In the genomic region with DNA sequence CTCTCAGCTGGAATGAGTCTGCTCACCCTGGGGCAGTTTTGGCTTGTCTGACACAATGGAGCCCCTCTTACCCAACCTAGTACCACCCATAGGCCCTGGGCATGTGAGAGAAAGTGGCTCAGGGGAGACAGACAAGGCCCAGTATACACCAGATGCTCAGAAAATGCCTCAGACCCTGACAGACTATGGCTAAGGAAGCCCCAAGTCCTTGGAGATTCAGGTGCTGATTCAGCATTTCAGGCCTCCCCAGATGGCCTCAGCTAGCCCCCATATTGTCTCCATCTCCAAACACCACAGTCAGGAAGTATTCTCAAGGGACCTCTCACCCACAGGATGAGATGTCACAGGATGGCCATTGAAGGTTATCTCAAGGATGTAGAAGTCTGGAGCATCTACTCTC, we compare ENCODE assay signal across 20 mouse cellular contexts. TPM values are rescaled to one million over a fixed set of nuclear protein-coding genes. Genes with fewer than 3 reads are reported as not detected.
DNase-seq lines count a peak whose midpoint lies in the region; ATAC-seq and TF ChIP-seq lines count a peak whose summit lies in the region.
"Had no signal": no experiment of that assay in that cellular context is flagged by ENCODE, and none has a peak within 500 bp of the region (broad histone marks: within the 10 kb centered on the region; RNA-seq: fewer than 3 reads in every experiment).

No protein-coding gene starts in this region.

- H3K27ac ChIP-seq in layer of hippocampus, adult 2 months: peak overlapping the region; percentile 91
- H3K27ac ChIP-seq in MEL (ENCODE audit: control insufficient read depth, low read depth, low read length): no peak overlapping the region
- peak overlapping the region; percentile 61 for H3K27ac ChIP-seq in hindbrain, embryonic 14.5 days
- H3K27ac ChIP-seq in midbrain, embryonic 16.5 days (ENCODE audit: low read length): peak overlapping the region; percentile 84; the same call in 1 of the 2 replicates
- H3K27ac ChIP-seq in heart, adult 2 months: no peak overlapping the region
- H3K27ac ChIP-seq: embryonic facial prominence, embryonic 13.5 days; heart, embryonic 13.5 days had no signal

- TF ChIP-seq CTCF in layer of hippocampus, adult 2 months (conservative IDR thresholded peaks at IDR 0.05): no peak
- no peak for TF ChIP-seq CTCF in MEL (IDR thresholded peaks at IDR 0.05 in 2 of 3, conservative IDR thresholded peaks at IDR 0.05 in 1 of 3; ENCODE audit: control insufficient read depth in 1 of 3, insufficient read depth in 1 of 3, low read depth in 2 of 3, low read length in 3 of 3, poor library complexity in 1 of 3, severe bottlenecking in 1 of 3)
- no peak for TF ChIP-seq CTCF in heart, adult 2 months (IDR thresholded peaks at IDR 0.05)

- H3K4me2 ChIP-seq in hindbrain, embryonic 14.5 days (replicated peaks): no peak overlapping the region
- H3K4me2 ChIP-seq in midbrain, embryonic 16.5 days (ENCODE audit: low read length): no peak overlapping the region
- H3K4me2 ChIP-seq: embryonic facial prominence, embryonic 13.5 days; heart, embryonic 13.5 days had no signal

- no peak overlapping the region for H3K9ac ChIP-seq in MEL (ENCODE audit: control insufficient read depth, low read depth, low read length, poor library complexity, severe bottlenecking)
- H3K9ac ChIP-seq in hindbrain, embryonic 14.5 days: no peak overlapping the region
- no peak overlapping the region for H3K9ac ChIP-seq in midbrain, embryonic 16.5 days (ENCODE audit: low read depth, low read length)
- H3K9ac ChIP-seq in heart, adult 2 months (ENCODE audit: low read depth, low read length): no peak overlapping the region
- H3K9ac ChIP-seq: embryonic facial prominence, embryonic 13.5 days; heart, embryonic 13.5 days had no signal

- no peaks in the 10 kb centered on the region for H3K79me2 ChIP-seq in MEL (ENCODE audit: control insufficient read depth, insufficient read depth, low read length, poor library complexity)
- no peaks in the 10 kb centered on the region for H3K79me2 ChIP-seq in heart, adult 2 months (replicated peaks; ENCODE audit: control insufficient read depth, insufficient read depth, low read length)

- no peak for TF ChIP-seq POLR2A in MEL (IDR thresholded peaks at IDR 0.05; ENCODE audit: control insufficient read depth in 1 of 2, insufficient read depth in 1 of 2, low read depth in 1 of 2, low read length in 2 of 2, poor library complexity in 1 of 2)
- no peak for TF ChIP-seq POLR2A in heart, adult 2 months (IDR thresholded peaks at IDR 0.05; ENCODE audit: insufficient read depth, low read depth, low read length)

- no peaks in the 10 kb centered on the region for H3K9me3 ChIP-seq in MEL (replicated peaks; ENCODE audit: insufficient read depth, low read length)
- no peaks in the 10 kb centered on the region for H3K9me3 ChIP-seq in hindbrain, embryonic 14.5 days (ENCODE audit: control insufficient read depth, low read length)
- no peaks in the 10 kb centered on the region for H3K9me3 ChIP-seq in midbrain, embryonic 16.5 days (replicated peaks; ENCODE audit: control insufficient read depth, low read length, poor library complexity, severe bottlenecking)
- H3K9me3 ChIP-seq: embryonic facial prominence, embryonic 13.5 days; heart, embryonic 13.5 days had no signal

- ATAC-seq in hindbrain, embryonic 14.5 days (ENCODE audit: low FRiP score): no peak
- no peak for ATAC-seq in midbrain, embryonic 16.5 days

- TF ChIP-seq RAD21 in MEL (IDR thresholded peaks at IDR 0.05; ENCODE audit: low read depth, low read length): no peak

- H3K4me1 ChIP-seq in MEL (ENCODE audit: control insufficient read depth in 1 of 2, insufficient read depth in 2 of 2, low read length in 2 of 2): no peaks in the 10 kb centered on the region
- peaks cover 45% of the 10 kb centered on the region for H3K4me1 ChIP-seq in hindbrain, embryonic 14.5 days (replicated peaks; ENCODE audit: control insufficient read depth, insufficient read depth, low read length)
- peaks cover 47% of the 10 kb centered on the region for H3K4me1 ChIP-seq in midbrain, embryonic 16.5 days (ENCODE audit: control insufficient read depth, insufficient read depth, low read length)
- H3K4me1 ChIP-seq in heart, adult 2 months (ENCODE audit: control insufficient read depth, insufficient read depth, low read length): no peaks in the 10 kb centered on the region
- H3K4me1 ChIP-seq: embryonic facial prominence, embryonic 13.5 days; heart, embryonic 13.5 days had no signal

- intact Hi-C loops in heart, postnatal 14 days (cut with DNase I): no loop called here
- intact Hi-C loops in heart, adult 2 months (cut with DNase I): no loop called here

- H3K4me3 ChIP-seq in layer of hippocampus, adult 2 months: no peak overlapping the region
- H3K4me3 ChIP-seq in MEL (ENCODE audit: control insufficient read depth in 1 of 2, insufficient read depth in 1 of 2, low read depth in 2 of 2, low read length in 2 of 2): no peak overlapping the region
- H3K4me3 ChIP-seq in hindbrain, embryonic 14.5 days (replicated peaks; ENCODE audit: low read length): no peak overlapping the region
- H3K4me3 ChIP-seq in midbrain, embryonic 16.5 days (ENCODE audit: low read depth, low read length): no peak overlapping the region
- H3K4me3 ChIP-seq in heart, adult 2 months: no peak overlapping the region
- H3K4me3 ChIP-seq: embryonic facial prominence, embryonic 13.5 days; heart, embryonic 13.5 days had no signal

- H3K36me3 ChIP-seq in MEL (ENCODE audit: control insufficient read depth in 1 of 2, insufficient read depth in 2 of 2, low read length in 2 of 2): no peaks in the 10 kb centered on the region
- H3K36me3 ChIP-seq in hindbrain, embryonic 14.5 days (replicated peaks; ENCODE audit: control insufficient read depth, insufficient read depth): no peaks in the 10 kb centered on the region
- H3K36me3 ChIP-seq in midbrain, embryonic 16.5 days (ENCODE audit: control insufficient read depth, insufficient read depth, low read length): no peaks in the 10 kb centered on the region
- no peaks in the 10 kb centered on the region for H3K36me3 ChIP-seq in heart, adult 2 months (ENCODE audit: control insufficient read depth, insufficient read depth, low read length)
- H3K36me3 ChIP-seq: embryonic facial prominence, embryonic 13.5 days; heart, embryonic 13.5 days had no signal

- peaks cover 0 to 5% of the 10 kb centered on the region in 2 experiments; a peak in 2 of 4 replicates for H3K27me3 ChIP-seq in MEL (ENCODE audit: control insufficient read depth in 1 of 2, insufficient read depth in 2 of 2, low read length in 2 of 2)
- H3K27me3 ChIP-seq in hindbrain, embryonic 14.5 days (ENCODE audit: control insufficient read depth, insufficient read depth, low read length): no peaks in the 10 kb centered on the region
- H3K27me3 ChIP-seq in midbrain, embryonic 16.5 days (ENCODE audit: control insufficient read depth, insufficient read depth, low read depth, low read length): no peaks in the 10 kb centered on the region
- peaks cover 2% of the 10 kb centered on the region; the same call in 1 of the 2 replicates for H3K27me3 ChIP-seq in heart, adult 2 months (ENCODE audit: control insufficient read depth, insufficient read depth, low read length)

- no peak for DNase-seq in layer of hippocampus, adult 2 months (ENCODE audit: low spot score in 2 of 2)
- DNase-seq in layer of hippocampus, adult 11-12 months (ENCODE audit: low spot score): no peak
- DNase-seq in MEL (ENCODE audit: low read depth, low spot score): no peak
- DNase-seq in hindbrain, embryonic 14.5 days (ENCODE audit: low spot score): no peak
- no peak for DNase-seq in heart, postnatal 14 days
- DNase-seq in heart, adult 2 months: no peak
- DNase-seq: adrenal gland, postnatal 14 days; cerebellum, adult 18-20 months; kidney, adult 18-20 months; kidney, postnatal 14 days; lung, postnatal 14 days; right cerebral cortex, postnatal 4 days; thymus, postnatal 36 days had no signal

- no peak for TF ChIP-seq EP300 in MEL (IDR thresholded peaks at IDR 0.05; ENCODE audit: low read depth in 1 of 2, low read length in 2 of 2)
- no peak for TF ChIP-seq EP300 in heart, adult 2 months (IDR thresholded peaks at IDR 0.05; ENCODE audit: insufficient read depth, low read depth, low read length)

TF ChIP-seq in MEL, 35 proteins besides CTCF, POLR2A, EP300 and RAD21:
- TF ChIP-seq E2F4 (IDR thresholded peaks at IDR 0.05; ENCODE audit: borderline replicate concordance, low read depth, low read length): no peak
- no peak for TF ChIP-seq USF2 (IDR thresholded peaks at IDR 0.05; ENCODE audit: borderline replicate concordance in 1 of 2, insufficient read depth in 1 of 2, low read depth in 1 of 2, low read length in 2 of 2)
- no peak for TF ChIP-seq CHD1 (IDR thresholded peaks at IDR 0.05; ENCODE audit: low read depth, low read length)
- no peak for TF ChIP-seq CHD2 (IDR thresholded peaks at IDR 0.05; ENCODE audit: low read length)
- TF ChIP-seq MAFK (IDR thresholded peaks at IDR 0.05; ENCODE audit: borderline replicate concordance, low read depth, low read length): 0 out of 2 replicates have a peak, but pooled peaks have one; percentile 21
- no peak for TF ChIP-seq ZC3H11A (IDR thresholded peaks at IDR 0.05; ENCODE audit: low read depth, low read length)

RNA-seq across cellular contexts. Expression of gene Kcnq2, which starts 12.5 kb away (rescaled TPM):
- 100 to 1,000 TPM; 327 to 335 TPM for total RNA-seq in layer of hippocampus, adult 2 months (2021)
- 0.13 and 0.19 TPM in 2 replicates for total RNA-seq in MEL (2012; rRNA removed)
- polyA plus RNA-seq in MEL (2012; ENCODE audit: insufficient read depth in 1 of 2, insufficient read length in 2 of 2, low read depth in 1 of 2, low replicate concordance in 2 of 2, missing spikeins in 1 of 2): under 1 TPM in 1 of 2 experiments, not detected in 1; 0.57 TPM
- polyA plus RNA-seq in hindbrain, embryonic 14.5 days (2014; fragmentation: Nextera tagmentation; extraction: Ambion mirVana): 54.2 and 55.9 TPM in 2 replicates
- polyA plus RNA-seq in midbrain, embryonic 16.5 days (2015; fragmentation: Nextera tagmentation; extraction: Ambion mirVana): 50.2 and 50.8 TPM in 2 replicates
- total RNA-seq in heart, postnatal 14 days (2021): under 1 TPM in 1 of 2 experiments, not detected in 1; 0.22 TPM
- under 1 TPM in 1 of 2 experiments, not detected in 1; 0.05 TPM for total RNA-seq in heart, adult 2 months (2021)
- polyA plus RNA-seq in heart, adult 2 months (2012; rRNA removed): 0.23 TPM in 2 replicates
- total RNA-seq: gastrocnemius, postnatal 4 days; hematopoietic stem cell, adult 5-6 weeks; megakaryocyte-erythroid progenitor cell, adult 5-6 weeks had no signal

RNA-seq across cellular contexts. Expression of gene Eef1a2, which starts 34.2 kb away (rescaled TPM):
- 1,000 to 10,000 TPM; 1,145 to 1,175 TPM for total RNA-seq in layer of hippocampus, adult 2 months (2021)
- not detected in 2 replicates for total RNA-seq in MEL (2012; rRNA removed)
- not detected for polyA plus RNA-seq in MEL (2012; ENCODE audit: insufficient read depth in 1 of 2, insufficient read length in 2 of 2, low read depth in 1 of 2, low replicate concordance in 2 of 2, missing spikeins in 1 of 2)
- 21.1 and 22.3 TPM in 2 replicates for polyA plus RNA-seq in hindbrain, embryonic 14.5 days (2014; fragmentation: Nextera tagmentation; extraction: Ambion mirVana)
- 10.0 and 11.0 TPM in 2 replicates for polyA plus RNA-seq in midbrain, embryonic 16.5 days (2015; fragmentation: Nextera tagmentation; extraction: Ambion mirVana)
- total RNA-seq in heart, postnatal 14 days (2021): 1,000 to 10,000 TPM in 1 of 2 experiments, 100 to 1,000 TPM in 1; 981 to 1,021 TPM
- 1,000 to 10,000 TPM; 1,434 to 1,646 TPM for total RNA-seq in heart, adult 2 months (2021)
- 1,031 and 1,150 TPM in 2 replicates for polyA plus RNA-seq in heart, adult 2 months (2012; rRNA removed)
- total RNA-seq: hematopoietic stem cell, adult 5-6 weeks; megakaryocyte-erythroid progenitor cell, adult 5-6 weeks had no signal
- polyA plus RNA-seq: liver, embryonic 16.5 days had no signal

Comparison
In these comparisons a context has a peak if more than half of its experiments do, and no peak if none do; other contexts are left out.
1. H3K27ac ChIP-seq: peak in layer of hippocampus, adult 2 months (single experiment), hindbrain, embryonic 14.5 days (single experiment) and midbrain, embryonic 16.5 days (single experiment); none in MEL (single experiment) and heart, adult 2 months (single experiment).
2. RNA of gene Kcnq2, which starts 12.5 kb away (total RNA-seq): 327 to 335 TPM in layer of hippocampus, adult 2 months; 0.22 TPM in heart, postnatal 14 days, 0.13 to 0.19 TPM in MEL and 0.05 TPM in heart, adult 2 months; every median in the first group is over 100 times any median in the second.
3. RNA of gene Eef1a2, which starts 34.2 kb away (total RNA-seq): 1,434 to 1,646 TPM in heart, adult 2 months, 1,145 to 1,175 TPM in layer of hippocampus, adult 2 months and 981 to 1,021 TPM in heart, postnatal 14 days; not detected in MEL; every median in the first group is over 100 times any median in the second.